Mouse (Mus musculus): ENCODE measurements at regions not wholly inside any gene's neighbourhood (a gene's known extent, or its start where the extent isn't known, plus 50 kb on each side); places are given as distances from the start of the nearest gene placed in this dataset.

DNA sequence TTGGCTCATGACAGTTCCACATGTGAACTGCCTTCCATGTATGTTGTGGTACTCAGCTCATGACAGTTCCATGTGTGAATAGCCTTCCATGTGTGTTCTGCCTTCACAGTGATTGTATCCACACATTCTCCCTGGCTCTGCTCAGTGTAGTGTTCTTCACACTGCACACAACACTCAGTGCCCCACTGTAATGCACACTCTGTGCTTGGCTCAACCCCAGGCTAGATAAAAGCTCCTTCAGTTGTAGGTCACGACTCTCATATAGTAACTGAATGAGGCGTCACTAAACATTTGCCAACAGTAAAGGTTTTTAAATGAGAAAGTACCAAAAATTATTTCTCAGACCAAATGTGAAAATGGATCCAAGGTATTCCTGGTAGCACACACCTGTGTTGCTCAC is 79.6 kb downstream of the Tex29 start:
- TF ChIP-seq SMC3 (IDR thresholded peaks at IDR 0.05; ENCODE audit: low read depth, low read length) (no peak), TBP (conservative IDR thresholded peaks at IDR 0.05; ENCODE audit: low read depth, low read length) (no peak), JUN (IDR thresholded peaks at IDR 0.05; ENCODE audit: insufficient read depth, low read depth, low read length) (no peak), CTCF (conservative IDR thresholded peaks at IDR 0.05 in 1 of 2, IDR thresholded peaks at IDR 0.05 in 1 of 2; ENCODE audit: low read depth in 2 of 2, low read length in 2 of 2) (no peak), SIN3A (IDR thresholded peaks at IDR 0.05; ENCODE audit: low read length) (no peak), ZMIZ1 (IDR thresholded peaks at IDR 0.05; ENCODE audit: low read depth, low read length) (no peak), CHD1 (IDR thresholded peaks at IDR 0.05; ENCODE audit: low read depth, low read length) (no peak), MEF2A (IDR thresholded peaks at IDR 0.05; ENCODE audit: borderline replicate concordance, low read depth, low read length) (no peak), ELF1 (IDR thresholded peaks at IDR 0.05; ENCODE audit: low read depth, low read length) (no peak), USF2 (conservative IDR thresholded peaks at IDR 0.05; ENCODE audit: low read depth, low read length) (no peak)
- dilution Hi-C loops (cut with MboI; ENCODE audit: extremely low pct_ligation_motif_present, extremely low pct_unique_long_range_greater_than_20kb, low sequenced_read_pairs) = no loop called here
- Histone ChIP-seq H3K4me2 (ENCODE audit: insufficient read depth, low read depth, poor library complexity, severe bottlenecking) (no peak overlapping the region), H3K9me3 (replicated peaks; ENCODE audit: low read length) (peaks cover 4% of the 10 kb centered on the region), H3K4me3 (replicated peaks in 1 of 3; ENCODE audit: low read depth in 2 of 3, low read length in 2 of 3, poor library complexity in 1 of 3) (no peak overlapping the region), H3K27ac (ENCODE audit: insufficient read depth, low read depth) (no peak overlapping the region), H3K27me3 (replicated peaks) (peaks cover 72% of the 10 kb centered on the region), H3K79me2 (replicated peaks; ENCODE audit: control insufficient read depth, extremely low read depth, insufficient read depth, poor library complexity, severe bottlenecking) (no peaks in the 10 kb centered on the region), H3K9ac (ENCODE audit: insufficient read depth, low read depth) (no peak overlapping the region), H3K4me1 (ENCODE audit: control insufficient read depth in 1 of 2, insufficient read depth in 2 of 2) (no peaks in the 10 kb centered on the region), H3K36me3 (replicated peaks in 1 of 2; ENCODE audit: control insufficient read depth in 1 of 2, insufficient read depth in 1 of 2, low read length in 1 of 2) (no peaks in the 10 kb centered on the region)
- in situ Hi-C loops (cut with MboI; ENCODE audit: low pct_ligation_motif_present, low pct_unique_long_range_greater_than_20kb, low sequenced_read_pairs) = no loop called here
- DNase-seq (ENCODE audit: extremely low read depth) = no peak

DNA sequence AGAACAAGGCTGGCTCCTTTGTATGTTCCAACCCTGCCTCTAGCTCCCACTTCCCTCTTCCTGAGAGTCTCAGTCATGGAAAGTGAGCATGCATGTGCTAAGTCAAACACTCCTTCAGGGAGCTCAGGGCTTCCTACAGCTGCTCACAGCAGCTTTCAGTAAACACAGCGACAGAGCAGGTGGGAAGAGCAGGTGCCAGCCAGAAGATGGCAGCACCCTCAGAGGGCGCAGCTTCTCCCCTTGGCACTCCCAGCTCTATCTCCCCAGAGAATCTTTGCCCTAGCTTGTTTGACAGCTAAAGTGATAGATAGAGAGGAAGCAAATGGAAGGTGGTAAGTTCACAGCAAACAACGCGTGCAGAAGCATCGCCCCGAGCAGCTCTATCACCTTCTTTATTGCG is 82.8 kb downstream of the Tex29 start:
- Histone ChIP-seq H3K79me2 (replicated peaks; ENCODE audit: control insufficient read depth, extremely low read depth, insufficient read depth, poor library complexity, severe bottlenecking) (no peaks in the 10 kb centered on the region), H3K9ac (ENCODE audit: insufficient read depth, low read depth) (no peak overlapping the region), H3K9me3 (replicated peaks; ENCODE audit: low read length) (peaks cover 4% of the 10 kb centered on the region), H3K27me3 (replicated peaks) (peaks cover 71% of the 10 kb centered on the region), H3K27ac (ENCODE audit: insufficient read depth, low read depth) (no peak overlapping the region), H3K36me3 (replicated peaks in 1 of 2; ENCODE audit: control insufficient read depth in 1 of 2, insufficient read depth in 1 of 2, low read length in 1 of 2) (no peaks in the 10 kb centered on the region), H3K4me2 (ENCODE audit: insufficient read depth, low read depth, poor library complexity, severe bottlenecking) (no peak overlapping the region), H3K4me1 (ENCODE audit: control insufficient read depth in 1 of 2, insufficient read depth in 2 of 2) (no peaks in the 10 kb centered on the region), H3K4me3 (replicated peaks in 1 of 3; ENCODE audit: low read depth in 2 of 3, low read length in 2 of 3, poor library complexity in 1 of 3) (no peak overlapping the region)
- DNase-seq (ENCODE audit: extremely low read depth) = no peak
- in situ Hi-C loops (cut with MboI; ENCODE audit: low pct_ligation_motif_present, low pct_unique_long_range_greater_than_20kb, low sequenced_read_pairs) (no loop called here), dilution Hi-C loops (cut with MboI; ENCODE audit: extremely low pct_ligation_motif_present, extremely low pct_unique_long_range_greater_than_20kb, low sequenced_read_pairs) (no loop called here)
- TF ChIP-seq RAD21 (IDR thresholded peaks at IDR 0.05; ENCODE audit: low read depth, low read length) = no peak; the same call in 1 of the 2 replicates
- TF ChIP-seq MXI1 (IDR thresholded peaks at IDR 0.05; ENCODE audit: low read depth, low read length) = no peak
- TF ChIP-seq CHD2 (IDR thresholded peaks at IDR 0.05; ENCODE audit: low read length) = no peak
- no peak for TF ChIP-seq ZC3H11A (IDR thresholded peaks at IDR 0.05; ENCODE audit: low read depth, low read length)
- TF ChIP-seq MAX (IDR thresholded peaks at IDR 0.05; ENCODE audit: low read length) = no peak
- TF ChIP-seq CTCF (conservative IDR thresholded peaks at IDR 0.05 in 1 of 2, IDR thresholded peaks at IDR 0.05 in 1 of 2; ENCODE audit: low read depth in 2 of 2, low read length in 2 of 2) = peak in 1 of 2 experiments; percentile 29; a peak in 2 of 4 replicates

DNA sequence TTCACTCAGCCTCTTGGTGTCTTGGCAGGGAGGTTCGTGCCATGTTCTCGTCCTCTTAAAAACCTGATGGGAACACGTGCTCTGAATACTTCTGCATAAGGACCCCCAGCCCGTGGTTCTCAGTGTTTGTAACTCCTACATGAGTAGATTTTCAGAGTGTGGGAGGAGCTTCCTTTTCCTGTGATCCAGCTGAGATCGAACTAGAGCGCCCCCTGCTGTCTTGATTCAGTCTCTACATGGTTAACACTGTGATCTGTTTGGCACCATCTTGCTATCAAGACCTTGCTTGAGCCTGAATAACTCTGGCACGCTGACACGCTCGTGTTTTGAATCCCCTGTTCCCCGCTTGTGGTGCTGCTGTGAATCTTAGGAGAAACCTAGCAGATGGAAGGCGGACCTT is 83.9 kb downstream of the Tex29 start:
- peak; percentile 58 for DNase-seq (ENCODE audit: extremely low read depth)
- Histone ChIP-seq H3K27me3 (replicated peaks) (peaks cover 70% of the 10 kb centered on the region), H3K4me3 (replicated peaks in 1 of 3; ENCODE audit: low read depth in 2 of 3, low read length in 2 of 3, poor library complexity in 1 of 3) (no peak overlapping the region), H3K4me1 (ENCODE audit: control insufficient read depth in 1 of 2, insufficient read depth in 2 of 2) (no peaks in the 10 kb centered on the region), H3K27ac (ENCODE audit: insufficient read depth, low read depth) (no peak overlapping the region), H3K36me3 (replicated peaks in 1 of 2; ENCODE audit: control insufficient read depth in 1 of 2, insufficient read depth in 1 of 2, low read length in 1 of 2) (no peaks in the 10 kb centered on the region), H3K9ac (ENCODE audit: insufficient read depth, low read depth) (no peak overlapping the region), H3K9me3 (replicated peaks; ENCODE audit: low read length) (peaks cover 4% of the 10 kb centered on the region), H3K79me2 (replicated peaks; ENCODE audit: control insufficient read depth, extremely low read depth, insufficient read depth, poor library complexity, severe bottlenecking) (no peaks in the 10 kb centered on the region), H3K4me2 (ENCODE audit: insufficient read depth, low read depth, poor library complexity, severe bottlenecking) (no peak overlapping the region)
- dilution Hi-C loops (cut with MboI; ENCODE audit: extremely low pct_ligation_motif_present, extremely low pct_unique_long_range_greater_than_20kb, low sequenced_read_pairs) = no loop called here
- in situ Hi-C loops (cut with MboI; ENCODE audit: low pct_ligation_motif_present, low pct_unique_long_range_greater_than_20kb, low sequenced_read_pairs) = no loop called here
- no peak for TF ChIP-seq CHD2 (IDR thresholded peaks at IDR 0.05; ENCODE audit: low read length)
- no peak for TF ChIP-seq POLR2AphosphoS2 (IDR thresholded peaks at IDR 0.05; ENCODE audit: low read depth, low read length)
- TF ChIP-seq POLR2A (IDR thresholded peaks at IDR 0.05; ENCODE audit: low read depth, low read length) = no peak
- TF ChIP-seq RAD21 (IDR thresholded peaks at IDR 0.05; ENCODE audit: low read depth, low read length) = peak; percentile 33
- TF ChIP-seq MXI1 (IDR thresholded peaks at IDR 0.05; ENCODE audit: low read depth, low read length) = no peak
- no peak for TF ChIP-seq UBTF (IDR thresholded peaks at IDR 0.05; ENCODE audit: low read depth, low read length)
- TF ChIP-seq KAT2A (IDR thresholded peaks at IDR 0.05; ENCODE audit: insufficient replicate concordance, low read length) = no peak
- no peak for TF ChIP-seq IRF4 (IDR thresholded peaks at IDR 0.05; ENCODE audit: low read depth, low read length)
- TF ChIP-seq MYC (IDR thresholded peaks at IDR 0.05; ENCODE audit: low read depth, low read length) = no peak
- no peak for TF ChIP-seq NELFE (IDR thresholded peaks at IDR 0.05; ENCODE audit: low read depth, low read length)
- no peak for TF ChIP-seq RCOR1 (conservative IDR thresholded peaks at IDR 0.05; ENCODE audit: low read depth, low read length)
- no peak for TF ChIP-seq BHLHE40 (IDR thresholded peaks at IDR 0.05; ENCODE audit: low read depth, low read length)
- peak; percentile 41 for TF ChIP-seq SMC3 (IDR thresholded peaks at IDR 0.05; ENCODE audit: low read depth, low read length)
- 0 out of 2 replicates have a peak, but pooled peaks have one; percentile 28 for TF ChIP-seq MAX (IDR thresholded peaks at IDR 0.05; ENCODE audit: low read length)
- TF ChIP-seq E2F4 (IDR thresholded peaks at IDR 0.05; ENCODE audit: insufficient replicate concordance, low read depth, low read length) = no peak
- no peak for TF ChIP-seq HCFC1 (IDR thresholded peaks at IDR 0.05; ENCODE audit: low read depth, low read length)
- no peak for TF ChIP-seq TCF12 (IDR thresholded peaks at IDR 0.05; ENCODE audit: low read depth, low read length)
